Mouse (Mus musculus) lung, postnatal 0 days (tissue): ENCODE measurements around the gene Ankrd23. TPM values are rescaled to one million over a fixed set of nuclear protein-coding genes. Genes with fewer than 3 reads are reported as not detected.

Experiments used
- ATAC-seq: fragments of 200-750 bp; cut with Nextera tagmentation; 2 replicates; pipeline ENCODE4 v1.8.0; 2017; ENCODE audit warnings: moderate library complexity
- DNase-seq: peaks from one replicate; pipeline ENCODE4 v3.0.0-alpha.2; 2016; ENCODE audit warnings: low spot score
- H3K27ac ChIP-seq: fragments of 300-500 bp; sonication (generic); 2 replicates; pipeline ENCODE4 v1.5.1; 2014; ENCODE audit warnings: antibody characterized with exemption, mild to moderate bottlenecking, low read length, mixed read lengths
- H3K27me3 ChIP-seq: fragments of 300-500 bp; sonication (generic); replicated peaks from 2 replicates; pipeline ENCODE4 v1.6.1; 2014; ENCODE audit warnings: low read length, mixed read lengths; ENCODE audit not compliant: insufficient read depth
- H3K36me3 ChIP-seq: fragments of 300-500 bp; sonication (generic); 2 replicates; pipeline ENCODE4 v1.6.1; 2014; ENCODE audit warnings: low read length, mixed read lengths; ENCODE audit not compliant: insufficient read depth
- H3K4me1 ChIP-seq: fragments of 300-500 bp; sonication (generic); 2 replicates; pipeline ENCODE4 v1.6.1; 2014; ENCODE audit warnings: antibody characterized with exemption, low read depth, low read length, mixed read lengths; ENCODE audit not compliant: insufficient read depth
- H3K4me2 ChIP-seq: fragments of 300-500 bp; sonication (generic); replicated peaks from 2 replicates; pipeline ENCODE4 v1.6.1; 2014; ENCODE audit warnings: low read depth, mild to moderate bottlenecking, low read length, moderate library complexity, mixed read lengths
- H3K4me3 ChIP-seq: fragments of 300-500 bp; sonication (generic); 2 replicates; pipeline ENCODE4 v1.5.1; 2014; ENCODE audit warnings: low read depth, low read length
- H3K9ac ChIP-seq: fragments of 300-500 bp; sonication (generic); replicated peaks from 2 replicates; pipeline ENCODE4 v1.6.1; 2014; ENCODE audit warnings: low read depth, mild to moderate bottlenecking
- H3K9me3 ChIP-seq: fragments of 300-500 bp; sonication (generic); 2 replicates; pipeline ENCODE4 v1.6.1; 2016; ENCODE audit warnings: low read length, mixed read lengths
- CTCF ChIP-seq: IDR thresholded peaks from 2 replicates; pipeline ENCODE4 v1.5.1; 2016; ENCODE audit warnings: antibody characterized with exemption, mild to moderate bottlenecking
- EP300 ChIP-seq: IDR thresholded peaks from 2 replicates; pipeline ENCODE4 v1.6.1; 2016; ENCODE audit warnings: antibody characterized with exemption, mild to moderate bottlenecking, control low read depth
- WGBS: fragments of 180-500 bp; shearing (Covaris S2); extraction: QIAGEN DNeasy Blood & Tissue Kit; methylation state at CpG from one replicate; pipeline ENCODE4 v1.1.7; 2014; 5-methylcytosine and 5-hydroxymethylcytosine counted together
- polyA plus RNA-seq: library from polyadenylated mRNA; unstranded; fragments of >200 nt; fragmentation: Nextera tagmentation; extraction: Ambion mirVana; gene quantifications from 2 replicates; pipeline ENCODE4 v1.2.1, GENCODE M21; 2015

Ankrd23 gene
- polyA plus RNA-seq, 1 experiment from 2014 or later, result 6.2 TPM

DNA sequence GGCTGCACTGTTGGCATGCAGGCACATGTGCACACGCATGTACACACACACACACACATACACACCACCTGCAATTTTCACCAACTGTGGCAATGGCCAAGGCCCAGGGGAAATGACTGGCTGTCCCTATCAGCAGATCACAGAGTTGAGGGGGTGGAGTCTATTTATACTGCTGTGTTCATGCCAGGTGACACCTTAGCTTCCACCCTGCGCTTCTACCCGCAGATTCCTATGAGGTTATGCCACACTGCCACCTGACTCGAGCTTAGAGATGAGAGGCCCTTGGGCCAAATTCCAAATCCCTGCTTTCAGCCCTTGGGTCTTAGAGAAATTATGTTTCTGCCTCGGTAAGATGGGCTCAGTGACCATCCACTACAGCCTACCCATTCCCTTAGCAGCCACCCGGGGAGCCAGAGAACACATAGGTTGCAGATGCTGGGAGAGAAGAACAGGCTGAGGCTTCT, 2.1 kb downstream of the Ankrd23 start:
- no peak overlapping the region for H3K9ac ChIP-seq
- WGBS, result 47% methylated on average over 6 of the region's 6 CpGs
- ATAC-seq (peak; percentile 37), DNase-seq (peak; percentile 84)
- no peaks in the 10 kb centered on the region for H3K27me3 ChIP-seq
- H3K4me3 ChIP-seq, result no peak overlapping the region
- H3K36me3 ChIP-seq, result peaks cover 7% of the 10 kb centered on the region; the same call in 1 of the 2 replicates
- TF ChIP-seq CTCF (peak; percentile 42), EP300 (no peak)
- H3K4me1 ChIP-seq, result peaks cover 11% of the 10 kb centered on the region; the same call in 1 of the 2 replicates
- no peak overlapping the region for H3K4me2 ChIP-seq
- H3K27ac ChIP-seq, result peak overlapping the region; percentile 38; the same call in 1 of the 2 replicates
- H3K9me3 ChIP-seq, result no peaks in the 10 kb centered on the region

DNA sequence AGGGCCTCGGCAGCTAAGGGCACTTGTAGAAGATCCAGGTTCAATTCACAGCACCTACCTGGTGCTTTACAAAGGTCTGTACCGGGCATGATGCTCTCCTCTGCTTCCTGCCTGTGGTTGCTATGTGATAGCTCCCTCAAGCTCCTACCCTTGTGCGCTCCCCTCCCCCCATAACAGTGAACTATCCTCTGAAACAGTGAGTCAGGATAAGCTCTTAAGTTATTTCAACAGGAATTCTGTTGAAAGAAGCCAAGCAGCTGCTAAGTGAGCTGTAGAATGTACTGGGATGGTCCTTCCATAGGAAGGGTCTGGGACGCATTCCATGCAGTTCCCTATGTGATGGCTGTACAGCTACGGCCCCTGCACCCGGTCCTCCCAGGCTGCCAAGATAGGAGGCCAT, 3.1 kb downstream of the Ankrd23 start:
- Histone ChIP-seq H3K9me3 (no peaks in the 10 kb centered on the region), H3K27me3 (no peaks in the 10 kb centered on the region), H3K4me1 (peaks cover 11% of the 10 kb centered on the region; the same call in 1 of the 2 replicates), H3K36me3 (peaks cover 4% of the 10 kb centered on the region; the same call in 1 of the 2 replicates), H3K4me2 (no peak overlapping the region), H3K9ac (no peak overlapping the region), H3K4me3 (no peak overlapping the region), H3K27ac (peak overlapping the region; percentile 38; the same call in 1 of the 2 replicates)
- DNase-seq (peak; percentile 76), ATAC-seq (peak; percentile 34)
- no peak for TF ChIP-seq EP300
- no peak for TF ChIP-seq CTCF
- 63% methylated on average over 6 of the region's 6 CpGs for WGBS

DNA sequence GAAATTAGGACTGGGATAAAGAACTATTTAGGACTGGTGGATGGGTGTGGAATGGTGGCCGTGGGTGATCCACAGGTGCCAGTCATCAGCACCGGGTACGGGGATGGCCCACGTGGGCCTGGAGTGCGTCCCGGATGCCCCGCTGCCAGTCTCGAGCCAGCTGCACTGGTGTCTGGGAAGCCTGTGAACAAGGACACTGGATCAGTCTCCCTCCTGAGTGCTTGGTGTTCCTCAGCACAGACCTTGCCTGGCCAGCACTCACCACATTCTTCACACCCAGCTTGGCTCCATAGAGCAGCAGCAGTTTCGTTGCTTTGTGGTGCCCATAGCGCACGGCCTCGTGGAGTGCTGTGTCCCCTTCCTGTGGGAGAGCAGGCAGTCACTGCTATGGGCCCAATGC, 5.2 kb downstream of the Ankrd23 start:
- H3K4me1 ChIP-seq, result peaks cover 11% of the 10 kb centered on the region; the same call in 1 of the 2 replicates
- no peak overlapping the region for H3K9ac ChIP-seq
- ATAC-seq, result no peak
- H3K36me3 ChIP-seq, result no peaks in the 10 kb centered on the region
- H3K27me3 ChIP-seq, result no peaks in the 10 kb centered on the region
- no peak overlapping the region for H3K4me3 ChIP-seq
- no peak overlapping the region for H3K27ac ChIP-seq
- WGBS, result 85% methylated on average over 12 of the region's 12 CpGs
- H3K4me2 ChIP-seq, result no peak overlapping the region
- DNase-seq, result no peak
- no peaks in the 10 kb centered on the region for H3K9me3 ChIP-seq
- TF ChIP-seq EP300 (no peak), CTCF (no peak)

- Histone ChIP-seq H3K4me2 (no peak overlapping the region), H3K4me3 (no peak overlapping the region), H3K27ac (no peak overlapping the region), H3K36me3 (no peaks in the 10 kb centered on the region), H3K27me3 (no peaks in the 10 kb centered on the region), H3K9me3 (no peaks in the 10 kb centered on the region), H3K9ac (no peak overlapping the region), H3K4me1 (peaks cover 11% of the 10 kb centered on the region; the same call in 1 of the 2 replicates)
- WGBS, result 92% methylated on average over 7 of the region's 7 CpGs
- no peak for DNase-seq
- no peak for ATAC-seq
- no peak for TF ChIP-seq CTCF
- no peak for TF ChIP-seq EP300
Measured at GRCm38 (mm10) chr1:36530962-36531361, 5.7 kb downstream of the Ankrd23 start.

GRCm38 (mm10) chr1:36530485-36530884, 6.2 kb downstream of the Ankrd23 start:
- WGBS, result 57% methylated on average over 8 of the region's 8 CpGs
- Histone ChIP-seq H3K36me3 (peaks cover 2% of the 10 kb centered on the region; the same call in 1 of the 2 replicates), H3K9me3 (no peaks in the 10 kb centered on the region), H3K4me3 (no peak overlapping the region), H3K27ac (no peak overlapping the region), H3K4me1 (peaks cover 8% of the 10 kb centered on the region; the same call in 1 of the 2 replicates), H3K4me2 (no peak overlapping the region), H3K27me3 (no peaks in the 10 kb centered on the region), H3K9ac (no peak overlapping the region)
- DNase-seq (no peak), ATAC-seq (no peak)
- TF ChIP-seq CTCF (no peak), EP300 (no peak)

- Histone ChIP-seq H3K27me3 (no peaks in the 10 kb centered on the region), H3K9ac (no peak overlapping the region), H3K4me3 (no peak overlapping the region), H3K36me3 (peaks cover 8% of the 10 kb centered on the region; the same call in 1 of the 2 replicates), H3K4me1 (peaks cover 8% of the 10 kb centered on the region; the same call in 1 of the 2 replicates), H3K9me3 (no peaks in the 10 kb centered on the region), H3K27ac (no peak overlapping the region), H3K4me2 (no peak overlapping the region)
- WGBS, result 92% methylated on average over 4 of the region's 4 CpGs
- TF ChIP-seq EP300, result no peak
- TF ChIP-seq CTCF, result no peak
- no peak for DNase-seq
- no peak for ATAC-seq
Measured at GRCm38 (mm10) chr1:36529875-36530274, 6.8 kb downstream of the Ankrd23 start.
